Mouse (Mus musculus) spleen, adult 18-20 months (tissue): ENCODE data around the gene Mesd.

Experiments
- DNase-seq, 2 experiments: peaks; one replicate each; pipeline ENCODE4 v3.0.0; 2022; ENCODE audit warnings: mixed read lengths in 2 of 2

The Mesd gene

DNA sequence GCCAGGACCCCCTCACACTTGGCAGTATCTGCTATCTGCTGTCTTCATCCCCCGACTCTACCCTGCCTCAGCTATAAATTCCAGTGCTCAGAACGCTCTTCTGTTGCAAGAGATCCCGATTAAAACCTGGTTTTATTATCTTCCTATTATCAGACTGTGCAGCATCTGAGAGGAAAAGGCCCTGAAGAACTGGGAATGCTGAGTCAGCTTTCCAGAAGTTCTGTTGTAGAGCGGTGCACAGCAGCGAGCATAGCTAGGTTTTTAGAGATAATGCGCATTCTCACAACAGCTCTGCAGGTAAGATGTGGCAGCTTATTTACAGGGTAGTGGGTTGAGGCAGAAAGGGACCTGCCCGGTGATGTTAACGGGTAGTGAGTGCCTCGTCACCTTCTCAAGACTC, 29.7 kb downstream of the Mesd start:
- DNase-seq: no peak

DNA sequence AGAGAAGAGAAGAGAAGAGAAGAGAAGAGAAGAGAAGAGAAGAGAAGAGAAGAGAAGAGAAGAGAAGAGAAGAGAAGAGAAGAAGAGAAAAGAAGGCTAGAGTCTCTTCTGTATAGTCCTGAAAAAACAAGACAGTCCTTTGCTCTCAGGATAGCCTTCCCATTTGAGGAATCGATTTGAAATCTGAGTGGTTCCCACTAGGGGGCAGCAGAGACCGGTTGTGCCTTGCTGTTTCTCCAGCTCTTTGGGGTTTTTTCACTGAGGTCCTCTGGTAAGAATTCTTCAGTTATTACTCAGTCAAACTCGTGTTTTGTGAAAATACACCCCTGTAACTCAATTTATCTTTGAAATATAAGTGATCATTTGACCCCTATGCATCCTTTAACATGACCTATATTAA, 30.3 kb downstream of the Mesd start:
- DNase-seq: peak; percentile 41 to 80

- DNase-seq: no peak
Observed at GRCm38 (mm10) chr7:83920241-83920640, 36.0 kb downstream of the Mesd start.

DNA sequence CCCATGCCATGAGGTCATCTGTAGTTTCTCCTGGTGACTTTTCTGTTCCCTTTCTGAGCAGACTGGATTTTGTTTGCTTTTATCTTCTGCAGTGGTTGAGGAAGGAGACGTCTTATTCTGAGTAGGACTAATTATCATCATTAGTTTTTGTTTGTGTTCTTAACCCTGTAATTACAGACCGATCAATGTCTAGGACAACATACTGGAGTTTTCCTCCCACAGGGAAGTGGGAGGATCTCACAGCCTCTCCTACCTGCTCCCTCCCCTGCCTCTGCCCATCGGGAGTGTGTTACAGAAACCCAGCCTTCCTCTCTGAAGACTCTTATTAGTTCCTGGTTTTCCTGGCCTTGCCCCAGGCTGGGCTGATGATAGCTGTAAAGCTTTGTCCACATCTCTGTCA, 37.4 kb downstream of the Mesd start:
- DNase-seq: no peak

- no peak for DNase-seq
Observed at GRCm38 (mm10) chr7:83939017-83939721, 54.9 kb downstream of the Mesd start.

- DNase-seq: no peak
Observed at GRCm38 (mm10) chr7:83940136-83940535, 55.9 kb downstream of the Mesd start.

GRCm38 (mm10) chr7:83941701-83942101, 57.4 kb downstream of the Mesd start:
- no peak for DNase-seq

- no peak for DNase-seq
Observed at GRCm38 (mm10) chr7:83948743-83949142, 64.5 kb downstream of the Mesd start.

- DNase-seq: no peak
Observed at GRCm38 (mm10) chr7:83949662-83950061, 65.4 kb downstream of the Mesd start.
